Mouse (Mus musculus): ENCODE results near the gene Fcgr2b. TPM values are rescaled to one million over a fixed set of nuclear protein-coding genes. Genes with fewer than 3 reads are reported as not detected.

Fcgr2b gene
- polyA plus RNA-seq, 1 experiment from 2014 or later = 0.31 TPM

DNA sequence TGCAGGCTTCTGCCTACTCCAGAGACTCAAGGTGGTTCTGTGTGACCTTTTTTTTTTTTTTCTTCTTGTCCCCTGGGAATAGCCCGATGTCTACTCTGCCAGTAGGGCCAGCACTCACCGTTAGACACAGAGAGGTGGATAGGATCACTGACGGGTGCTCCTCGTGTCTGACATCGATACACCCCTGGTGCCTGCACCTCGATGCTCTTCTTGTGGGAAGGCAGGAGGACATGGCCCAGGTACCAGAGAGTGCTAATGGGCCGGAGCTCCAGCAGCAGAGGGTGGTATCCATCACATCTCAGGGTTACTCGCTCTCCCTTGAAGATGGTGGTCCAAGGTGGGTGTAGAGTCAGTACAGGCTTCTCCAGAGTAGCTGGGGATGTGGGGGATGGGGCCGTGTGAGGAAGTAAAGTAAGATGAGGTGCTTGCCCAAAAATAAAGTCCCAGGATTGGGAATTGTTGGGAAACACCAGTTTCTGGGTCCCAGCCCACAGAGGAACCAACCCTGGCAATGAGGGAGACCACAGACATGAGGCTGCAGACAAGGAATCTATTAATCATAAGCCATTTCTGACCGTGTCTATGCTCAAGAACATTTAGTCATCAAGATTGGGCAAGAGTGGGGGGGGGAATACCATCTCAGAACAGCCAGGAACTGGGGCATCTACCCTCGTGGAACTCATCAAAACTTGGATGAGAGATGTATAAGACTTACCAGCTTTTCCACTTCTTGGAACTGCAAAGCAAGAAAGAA is 64.3 kb downstream of the Fcgr2b start:
- no peaks in the 10 kb centered on the region for H3K36me3 ChIP-seq (ENCODE audit: control insufficient read depth, insufficient read depth, low read length)
- H3K4me3 ChIP-seq (ENCODE audit: low read depth, low read length) = no peak overlapping the region
- no peak overlapping the region for H3K27ac ChIP-seq (ENCODE audit: low read depth, low read length)
- 86% methylated on average over 11 of the region's 11 CpGs for WGBS
- no peak overlapping the region for H3K4me2 ChIP-seq (ENCODE audit: low read depth, low read length, severe bottlenecking)
- no peak for ATAC-seq (replicated peaks; ENCODE audit: low FRiP score)
- no peak overlapping the region for H3K9ac ChIP-seq (ENCODE audit: low read length)
- H3K9me3 ChIP-seq (ENCODE audit: control insufficient read depth, low read length) = no peaks in the 10 kb centered on the region
- H3K4me1 ChIP-seq (replicated peaks; ENCODE audit: control insufficient read depth, insufficient read depth, low read length) = peaks cover 2% of the 10 kb centered on the region; the same call in 1 of the 2 replicates
- no peak for DNase-seq (ENCODE audit: low spot score)
- H3K27me3 ChIP-seq (ENCODE audit: control insufficient read depth, insufficient read depth, low read length) = peaks cover 20% of the 10 kb centered on the region

Other genes starting within 250 kb of the Fcgr2b start
- gene Atf6, start 108.8 kb downstream of the Fcgr2b start, polyA plus RNA-seq (2014; fragmentation: Nextera tagmentation; extraction: Ambion mirVana) = 8.9 and 9.8 TPM in 2 replicates
- 0.37 TPM in 1 of 2 replicates, not detected in the other for gene Gm26620, start 91.5 kb downstream of the Fcgr2b start, polyA plus RNA-seq (2014; fragmentation: Nextera tagmentation; extraction: Ambion mirVana)
- 28.7 and 29.3 TPM in 2 replicates for gene Dusp12, start 91.0 kb downstream of the Fcgr2b start, polyA plus RNA-seq (2014; fragmentation: Nextera tagmentation; extraction: Ambion mirVana)
- not detected in 2 replicates for gene Fcrlb, start 63.6 kb downstream of the Fcgr2b start, polyA plus RNA-seq (2014; fragmentation: Nextera tagmentation; extraction: Ambion mirVana)
- not detected in 2 replicates for gene Fcrla, start 49.0 kb downstream of the Fcgr2b start, polyA plus RNA-seq (2014; fragmentation: Nextera tagmentation; extraction: Ambion mirVana)
- gene Fcgr4, start 42.4 kb upstream of the Fcgr2b start, polyA plus RNA-seq (2014; fragmentation: Nextera tagmentation; extraction: Ambion mirVana) = 0.21 and 0.35 TPM in 2 replicates
- 4.3 TPM in 2 replicates for gene Fcgr3, start 88.4 kb upstream of the Fcgr2b start, polyA plus RNA-seq (2014; fragmentation: Nextera tagmentation; extraction: Ambion mirVana)
- 1.5 and 2.9 TPM in 2 replicates for gene Cfap126, start 137.4 kb upstream of the Fcgr2b start, polyA plus RNA-seq (2014; fragmentation: Nextera tagmentation; extraction: Ambion mirVana)
- 272 and 277 TPM in 2 replicates for gene Sdhc, start 174.1 kb upstream of the Fcgr2b start, polyA plus RNA-seq (2014; fragmentation: Nextera tagmentation; extraction: Ambion mirVana)
- 0.13 TPM in 1 of 2 replicates, not detected in the other for gene Mpz, start 174.2 kb upstream of the Fcgr2b start, polyA plus RNA-seq (2014; fragmentation: Nextera tagmentation; extraction: Ambion mirVana)
- 7.3 and 8.2 TPM in 2 replicates for gene Pcp4l1, start 219.7 kb upstream of the Fcgr2b start, polyA plus RNA-seq (2014; fragmentation: Nextera tagmentation; extraction: Ambion mirVana)
- gene Nr1i3, start 237.4 kb upstream of the Fcgr2b start, polyA plus RNA-seq (2014; fragmentation: Nextera tagmentation; extraction: Ambion mirVana) = 0.17 and 0.23 TPM in 2 replicates
- 31.6 and 39.2 TPM in 2 replicates for gene Tomm40l, start 246.0 kb upstream of the Fcgr2b start, polyA plus RNA-seq (2014; fragmentation: Nextera tagmentation; extraction: Ambion mirVana)
- gene Apoa2, start 248.5 kb upstream of the Fcgr2b start, polyA plus RNA-seq (2014; fragmentation: Nextera tagmentation; extraction: Ambion mirVana) = 1.6 and 1.9 TPM in 2 replicates